Mouse (Mus musculus): ENCODE measurements around the gene Ldb3. TPM values are rescaled to one million over a fixed set of nuclear protein-coding genes. Genes with fewer than 3 reads are reported as not detected.

Ldb3 gene
- polyA plus RNA-seq, 1 experiment from 2014 or later: 2.7 TPM

- H3K4me3 ChIP-seq (ENCODE audit: low read depth, low read length): no peak overlapping the region
- H3K27me3 ChIP-seq (replicated peaks; ENCODE audit: control insufficient read depth, insufficient read depth, low read length): peaks cover 13% of the 10 kb centered on the region
- DNase-seq (ENCODE audit: low spot score): no peak
- H3K9ac ChIP-seq (ENCODE audit: low read depth, low read length): no peak overlapping the region
- no peaks in the 10 kb centered on the region for H3K36me3 ChIP-seq (ENCODE audit: control insufficient read depth, insufficient read depth, low read length)
- H3K9me3 ChIP-seq (ENCODE audit: control insufficient read depth, low read length): no peaks in the 10 kb centered on the region
- no peaks in the 10 kb centered on the region for H3K4me1 ChIP-seq (replicated peaks; ENCODE audit: control insufficient read depth, insufficient read depth, low read length)
- ATAC-seq (replicated peaks; ENCODE audit: low FRiP score): no peak
- no peak overlapping the region for H3K27ac ChIP-seq (ENCODE audit: low read depth, low read length)
- 86% methylated on average over 5 of the region's 5 CpGs for WGBS
- no peak overlapping the region for H3K4me2 ChIP-seq
Measured at GRCm38 (mm10) chr14:34541896-34542295, 46.6 kb downstream of the Ldb3 start.

- DNase-seq (ENCODE audit: low spot score): no peak
- H3K4me2 ChIP-seq: peak overlapping the region; percentile 38
Measured at GRCm38 (mm10) chr14:34540685-34541162, 47.8 kb downstream of the Ldb3 start.

DNA sequence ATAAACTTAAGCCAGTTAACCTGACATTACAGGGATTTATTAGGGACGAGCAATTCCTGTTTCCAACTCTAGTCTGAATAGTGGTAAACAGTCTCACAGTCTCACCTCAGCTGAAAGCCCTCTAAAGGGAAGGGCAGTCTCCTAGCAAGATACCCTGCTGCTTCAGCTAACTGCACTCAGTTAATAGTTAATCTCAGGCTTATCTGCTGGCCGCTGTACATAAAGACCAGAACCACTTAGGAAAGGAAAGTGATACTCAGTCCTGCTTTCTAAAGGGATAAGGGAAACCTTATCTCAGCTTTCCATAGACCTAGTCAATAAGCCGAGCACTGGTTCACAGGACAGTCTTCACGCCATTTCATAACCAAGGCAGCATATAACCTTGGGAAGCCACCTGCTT lies 52.6 kb downstream of the Ldb3 start:
- Histone ChIP-seq H3K4me3 (ENCODE audit: low read depth, low read length) (no peak overlapping the region), H3K4me1 (replicated peaks; ENCODE audit: control insufficient read depth, insufficient read depth, low read length) (no peaks in the 10 kb centered on the region), H3K27ac (ENCODE audit: low read depth, low read length) (no peak overlapping the region), H3K9ac (ENCODE audit: low read depth, low read length) (no peak overlapping the region), H3K27me3 (replicated peaks; ENCODE audit: control insufficient read depth, insufficient read depth, low read length) (peaks cover under 1% of the 10 kb centered on the region; the same call in 1 of the 2 replicates), H3K36me3 (ENCODE audit: control insufficient read depth, insufficient read depth, low read length) (no peaks in the 10 kb centered on the region), H3K4me2 (no peak overlapping the region), H3K9me3 (ENCODE audit: control insufficient read depth, low read length) (no peaks in the 10 kb centered on the region)
- 52% methylated on average over 4 of the region's 4 CpGs for WGBS
- DNase-seq (ENCODE audit: low spot score) (no peak), ATAC-seq (replicated peaks; ENCODE audit: low FRiP score) (no peak)

More at GRCm38 (mm10) chr14:34540685-34541162, 47.8 kb downstream of the Ldb3 start:
- no peak overlapping the region for H3K27ac ChIP-seq (ENCODE audit: low read depth, low read length)
- H3K27me3 ChIP-seq (replicated peaks; ENCODE audit: control insufficient read depth, insufficient read depth, low read length): peaks cover 13% of the 10 kb centered on the region
- H3K36me3 ChIP-seq (ENCODE audit: control insufficient read depth, insufficient read depth, low read length): no peaks in the 10 kb centered on the region
- no peak overlapping the region for H3K4me3 ChIP-seq (ENCODE audit: low read depth, low read length)
- no peaks in the 10 kb centered on the region for H3K9me3 ChIP-seq (ENCODE audit: control insufficient read depth, low read length)
- WGBS: 11% methylated on average over 17 of the region's 17 CpGs
- H3K9ac ChIP-seq (ENCODE audit: low read depth, low read length): no peak overlapping the region
- ATAC-seq (replicated peaks; ENCODE audit: low FRiP score): 0 out of 2 replicates have a peak, but pooled peaks have one; percentile 10
- no peaks in the 10 kb centered on the region for H3K4me1 ChIP-seq (replicated peaks; ENCODE audit: control insufficient read depth, insufficient read depth, low read length)

DNA sequence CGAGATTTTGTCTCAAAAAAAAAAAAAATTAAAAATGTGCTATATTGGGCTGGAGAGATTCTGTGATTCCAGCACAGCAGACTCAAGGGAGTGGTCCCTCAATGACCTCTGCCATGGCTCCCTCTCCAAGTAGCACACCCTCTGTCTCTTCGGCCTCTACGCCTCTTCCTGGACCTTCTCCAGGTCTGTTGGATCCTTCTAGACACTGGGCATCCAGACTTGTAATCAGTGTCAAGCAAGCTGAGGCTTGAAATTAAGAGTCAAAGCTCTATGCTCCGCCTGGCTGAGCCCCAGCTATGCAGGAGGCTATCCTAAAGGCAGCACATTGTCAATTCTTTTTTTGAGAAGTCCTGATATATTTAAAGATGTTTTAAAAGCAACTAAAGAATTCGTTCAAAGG lies 54.9 kb downstream of the Ldb3 start:
- no peak for DNase-seq (ENCODE audit: low spot score)
- Histone ChIP-seq H3K4me1 (replicated peaks; ENCODE audit: control insufficient read depth, insufficient read depth, low read length) (no peaks in the 10 kb centered on the region), H3K4me3 (ENCODE audit: low read depth, low read length) (no peak overlapping the region), H3K4me2 (no peak overlapping the region), H3K27ac (ENCODE audit: low read depth, low read length) (no peak overlapping the region), H3K27me3 (replicated peaks; ENCODE audit: control insufficient read depth, insufficient read depth, low read length) (no peaks in the 10 kb centered on the region), H3K9me3 (ENCODE audit: control insufficient read depth, low read length) (no peaks in the 10 kb centered on the region), H3K9ac (ENCODE audit: low read depth, low read length) (no peak overlapping the region), H3K36me3 (ENCODE audit: control insufficient read depth, insufficient read depth, low read length) (no peaks in the 10 kb centered on the region)
- WGBS: 69% methylated on average over 5 of the region's 5 CpGs
- no peak for ATAC-seq (replicated peaks; ENCODE audit: low FRiP score)

DNA sequence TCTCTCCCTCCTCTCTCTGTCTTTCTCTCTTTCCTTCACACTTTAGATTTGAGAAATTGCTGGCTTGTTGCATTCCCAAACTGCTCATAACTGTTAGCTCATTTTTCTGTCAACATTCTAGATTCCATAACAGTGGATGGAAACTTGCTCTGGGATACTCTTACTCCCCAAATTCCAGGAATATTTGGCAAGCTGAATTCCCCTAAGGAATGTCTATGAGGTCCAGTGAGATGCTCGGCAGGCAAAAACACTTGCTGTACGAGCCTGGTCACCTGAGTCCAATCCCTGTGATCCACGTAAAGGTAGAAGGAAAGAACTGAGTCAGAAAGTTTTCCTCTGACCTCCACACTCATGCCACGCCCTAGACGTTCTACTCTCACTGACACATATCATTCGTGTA lies 55.9 kb downstream of the Ldb3 start:
- ATAC-seq (replicated peaks; ENCODE audit: low FRiP score): no peak

DNA sequence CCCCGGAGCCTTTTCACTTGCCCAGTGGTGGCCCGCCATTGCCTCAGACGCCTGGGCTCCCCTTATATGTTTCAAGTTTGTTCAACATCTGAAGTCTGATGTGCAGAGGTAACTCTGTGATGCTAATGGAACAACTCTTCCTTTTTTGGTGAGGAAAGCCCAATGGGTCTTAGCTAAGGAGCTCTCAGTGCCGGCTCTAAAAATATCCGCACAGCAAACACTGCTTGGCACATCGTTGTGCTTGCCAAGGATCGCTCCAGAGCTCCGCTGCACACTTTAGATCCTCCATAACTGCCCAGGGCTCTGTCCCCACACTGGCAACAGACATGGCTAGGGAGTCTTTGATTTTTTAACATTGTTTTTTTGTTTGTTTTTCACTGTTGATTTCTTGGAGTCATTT lies 59.7 kb downstream of the Ldb3 start:
- H3K4me1 ChIP-seq (replicated peaks; ENCODE audit: control insufficient read depth, insufficient read depth, low read length): no peaks in the 10 kb centered on the region
- H3K9me3 ChIP-seq (ENCODE audit: control insufficient read depth, low read length): no peaks in the 10 kb centered on the region
- no peaks in the 10 kb centered on the region for H3K36me3 ChIP-seq (ENCODE audit: control insufficient read depth, insufficient read depth, low read length)
- H3K27ac ChIP-seq (ENCODE audit: low read depth, low read length): no peak overlapping the region
- H3K4me2 ChIP-seq: no peak overlapping the region
- DNase-seq (ENCODE audit: low spot score) (no peak), ATAC-seq (replicated peaks; ENCODE audit: low FRiP score) (no peak)
- 0 out of 2 replicates have a peak, but pooled peaks cover 4% of the 10 kb centered on the region for H3K27me3 ChIP-seq (replicated peaks; ENCODE audit: control insufficient read depth, insufficient read depth, low read length)
- no peak overlapping the region for H3K9ac ChIP-seq (ENCODE audit: low read depth, low read length)
- H3K4me3 ChIP-seq (ENCODE audit: low read depth, low read length): no peak overlapping the region
- WGBS: 72% methylated on average over 8 of the region's 8 CpGs

More for the DNA sequence above, 55.9 kb downstream of the Ldb3 start:
- Histone ChIP-seq H3K4me1 (replicated peaks; ENCODE audit: control insufficient read depth, insufficient read depth, low read length) (no peaks in the 10 kb centered on the region), H3K9ac (ENCODE audit: low read depth, low read length) (no peak overlapping the region), H3K4me2 (no peak overlapping the region), H3K36me3 (ENCODE audit: control insufficient read depth, insufficient read depth, low read length) (no peaks in the 10 kb centered on the region), H3K4me3 (ENCODE audit: low read depth, low read length) (no peak overlapping the region), H3K27me3 (replicated peaks; ENCODE audit: control insufficient read depth, insufficient read depth, low read length) (0 out of 2 replicates have a peak, but pooled peaks cover 4% of the 10 kb centered on the region), H3K27ac (ENCODE audit: low read depth, low read length) (no peak overlapping the region), H3K9me3 (ENCODE audit: control insufficient read depth, low read length) (no peaks in the 10 kb centered on the region)
- WGBS: 73% methylated on average over 6 of the region's 6 CpGs
- DNase-seq (ENCODE audit: low spot score): no peak

- no peak for DNase-seq (ENCODE audit: low spot score)
- Histone ChIP-seq H3K9ac (ENCODE audit: low read depth, low read length) (no peak within 1 kb of the TSS), H3K4me1 (replicated peaks; ENCODE audit: control insufficient read depth, insufficient read depth, low read length) (no peaks in the 10 kb centered on the region), H3K27ac (ENCODE audit: low read depth, low read length) (no peak within 1 kb of the TSS), H3K27me3 (replicated peaks; ENCODE audit: control insufficient read depth, insufficient read depth, low read length) (0 out of 2 replicates have a peak, but pooled peaks cover 2% of the 10 kb centered on the region), H3K9me3 (ENCODE audit: control insufficient read depth, low read length) (no peaks in the 10 kb centered on the region), H3K4me2 (no peak within 1 kb of the TSS), H3K4me3 (ENCODE audit: low read depth, low read length) (no peak within 1 kb of the TSS), H3K36me3 (ENCODE audit: control insufficient read depth, insufficient read depth, low read length) (no peaks in the 10 kb centered on the region)
- WGBS: 75% methylated on average over 8 of the region's 8 CpGs
- ATAC-seq (replicated peaks; ENCODE audit: low FRiP score): no peak
Measured at GRCm38 (mm10) chr14:34522701-34523100, 65.8 kb downstream of the Ldb3 start, which contains the start of gene 9230112D13Rik. 9230112D13Rik (minus strand) TSS chr14:34522801.

GRCm38 (mm10) chr14:34517959-34518544 lies 70.4 kb downstream of the Ldb3 start:
- no peak overlapping the region for H3K4me3 ChIP-seq (ENCODE audit: low read depth, low read length)
- no peak for ATAC-seq (replicated peaks; ENCODE audit: low FRiP score)
- no peak overlapping the region for H3K9ac ChIP-seq (ENCODE audit: low read depth, low read length)
- no peak for DNase-seq (ENCODE audit: low spot score)
- peaks cover 4% of the 10 kb centered on the region; the same call in 1 of the 2 replicates for H3K27me3 ChIP-seq (replicated peaks; ENCODE audit: control insufficient read depth, insufficient read depth, low read length)
- H3K36me3 ChIP-seq (ENCODE audit: control insufficient read depth, insufficient read depth, low read length): no peaks in the 10 kb centered on the region
- no peaks in the 10 kb centered on the region for H3K9me3 ChIP-seq (ENCODE audit: control insufficient read depth, low read length)
- H3K27ac ChIP-seq (ENCODE audit: low read depth, low read length): no peak overlapping the region
- 70% methylated on average over 8 of the region's 8 CpGs for WGBS
- no peaks in the 10 kb centered on the region for H3K4me1 ChIP-seq (replicated peaks; ENCODE audit: control insufficient read depth, insufficient read depth, low read length)
- H3K4me2 ChIP-seq: no peak overlapping the region

DNA sequence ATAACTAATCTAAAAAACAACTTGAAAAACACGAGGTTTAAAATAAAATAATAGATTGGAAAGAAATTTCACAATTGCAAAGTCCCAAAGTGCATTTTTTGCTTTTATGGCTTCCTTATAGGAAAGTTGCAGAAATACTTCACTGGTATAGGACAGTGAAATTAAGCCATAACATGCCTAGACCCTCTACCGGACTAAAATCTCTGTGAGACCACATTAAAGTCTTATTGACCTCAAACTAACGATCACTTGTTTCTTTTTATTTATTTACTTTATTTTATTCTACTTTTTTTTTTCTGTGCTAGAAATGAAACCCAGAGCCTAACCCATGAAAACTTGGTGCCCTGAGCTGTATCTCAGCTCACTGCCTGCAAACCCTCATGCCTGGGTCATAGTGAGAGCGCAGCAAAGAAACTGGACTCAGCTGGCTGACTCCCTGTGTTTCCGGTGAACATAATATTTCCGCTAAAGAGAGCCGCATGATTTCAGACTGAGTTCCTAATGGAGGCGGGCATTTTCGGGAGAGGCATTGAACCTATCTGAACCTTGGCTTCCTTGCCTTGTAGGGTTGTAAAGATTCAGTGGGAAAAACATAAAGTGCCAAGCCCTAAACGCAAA lies 71.4 kb downstream of the Ldb3 start:
- Histone ChIP-seq H3K4me1 (replicated peaks; ENCODE audit: control insufficient read depth, insufficient read depth, low read length) (no peaks in the 10 kb centered on the region), H3K4me2 (no peak overlapping the region), H3K27ac (ENCODE audit: low read depth, low read length) (no peak overlapping the region), H3K27me3 (replicated peaks; ENCODE audit: control insufficient read depth, insufficient read depth, low read length) (peaks cover 4% of the 10 kb centered on the region; the same call in 1 of the 2 replicates), H3K4me3 (ENCODE audit: low read depth, low read length) (no peak overlapping the region), H3K9ac (ENCODE audit: low read depth, low read length) (no peak overlapping the region), H3K36me3 (ENCODE audit: control insufficient read depth, insufficient read depth, low read length) (no peaks in the 10 kb centered on the region), H3K9me3 (ENCODE audit: control insufficient read depth, low read length) (no peaks in the 10 kb centered on the region)
- DNase-seq (ENCODE audit: low spot score): no peak
- no peak for ATAC-seq (replicated peaks; ENCODE audit: low FRiP score)
- 86% methylated on average over 10 of the region's 10 CpGs for WGBS
